Mouse (Mus musculus): ENCODE results near the gene Phactr3.

Gene Phactr3

DNA sequence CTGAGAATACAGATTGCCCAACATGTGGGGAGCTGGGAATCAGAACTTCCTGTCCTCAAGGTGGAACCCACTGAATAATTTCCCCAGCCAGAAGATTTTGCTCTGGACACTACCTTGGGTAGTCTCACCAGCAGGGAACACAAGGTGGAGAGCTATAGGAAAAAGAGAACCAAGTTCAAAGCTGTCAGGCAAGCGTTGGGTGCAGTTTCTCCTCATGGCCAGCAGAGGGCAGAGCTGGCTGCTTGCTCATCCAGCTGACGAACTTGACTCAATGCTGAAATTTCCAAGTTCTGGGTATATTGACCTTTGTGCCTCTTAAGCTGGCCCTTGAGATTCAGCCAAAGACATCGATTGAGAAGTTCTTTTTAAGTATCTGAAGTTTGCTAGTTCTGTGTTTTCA is 18.7 kb downstream of the Phactr3 start:
- peak; percentile 85 for DNase-seq (ENCODE audit: low spot score)

DNA sequence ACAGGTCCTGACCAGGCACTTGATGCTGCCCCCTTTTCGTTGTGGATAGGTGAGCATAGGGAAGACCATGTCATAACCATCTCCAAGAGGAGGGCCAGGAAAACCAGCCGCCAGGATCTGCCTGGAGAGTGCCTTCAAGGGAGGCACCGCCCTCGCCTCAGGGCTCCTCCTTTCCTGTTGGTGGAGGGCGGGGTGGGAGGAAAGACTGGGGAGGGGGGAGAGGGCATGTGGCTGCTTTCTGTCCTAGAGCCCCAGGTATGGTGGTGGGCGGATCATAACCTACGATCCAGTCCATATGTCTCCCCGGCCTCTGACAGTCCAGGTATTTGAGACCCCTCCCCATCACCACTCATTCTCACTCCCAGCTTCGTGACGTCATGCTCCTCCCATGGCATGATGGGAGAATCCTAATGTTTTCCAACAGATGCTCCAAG is 22.7 kb downstream of the Phactr3 start:
- peak; percentile 66 for DNase-seq (ENCODE audit: low spot score)

DNA sequence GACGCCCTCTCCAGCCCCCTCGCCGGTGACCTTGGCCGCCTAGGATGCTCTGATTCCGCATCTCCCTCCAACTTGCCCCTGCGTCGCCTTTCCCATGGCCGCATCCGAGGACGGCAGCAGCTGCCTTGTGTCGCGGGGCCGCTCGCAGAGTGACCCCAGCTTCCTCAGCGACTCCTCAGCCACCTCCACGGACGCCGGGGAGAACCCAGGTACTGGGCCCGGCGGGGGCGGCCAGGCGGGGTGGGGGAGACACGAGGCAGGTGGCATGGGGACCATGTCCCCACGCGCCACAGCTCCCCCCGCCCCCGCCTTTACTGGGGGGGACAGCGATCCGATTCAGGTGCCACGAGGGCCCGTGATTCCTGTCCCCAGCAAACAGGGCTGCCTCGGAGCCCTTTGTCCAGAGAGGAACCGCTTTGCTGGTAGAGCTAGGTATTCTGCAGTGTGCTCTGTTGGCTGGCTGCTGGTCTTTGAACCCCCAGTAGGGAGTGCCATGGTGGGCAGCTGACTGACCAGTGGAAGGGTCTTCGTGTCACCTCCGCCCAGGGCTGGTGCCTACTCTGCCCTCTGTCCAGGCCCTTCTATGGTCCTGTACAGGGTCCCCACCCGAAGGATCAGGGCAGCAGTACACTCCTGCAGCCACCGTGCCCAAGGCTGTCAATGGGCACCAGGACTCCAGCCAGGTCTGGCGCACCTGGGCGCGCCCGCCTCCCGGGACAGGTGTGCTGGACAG is 23.7 kb downstream of the Phactr3 start:
- no peak for DNase-seq (ENCODE audit: low spot score)

DNA sequence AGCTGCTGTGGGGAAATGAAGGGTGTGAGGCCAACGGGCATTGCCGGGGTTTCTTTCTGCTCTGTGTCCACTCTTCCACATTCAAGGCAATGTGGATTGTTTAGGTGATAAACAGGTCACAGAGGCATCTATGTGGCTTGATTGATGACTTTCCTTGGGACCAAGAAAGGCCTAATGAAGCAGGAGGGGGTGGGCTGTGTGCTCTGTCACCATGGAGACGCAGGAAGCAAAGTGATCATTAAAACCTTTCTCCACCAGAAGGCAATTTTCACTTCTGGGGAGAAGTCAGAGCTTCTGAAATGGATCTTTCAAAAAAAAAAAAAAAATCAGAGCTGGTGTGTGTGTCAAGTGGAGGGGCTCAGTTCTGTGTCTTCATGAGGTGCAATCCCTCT is 24.2 kb downstream of the Phactr3 start:
- DNase-seq (ENCODE audit: low spot score): peak; percentile 50

DNA sequence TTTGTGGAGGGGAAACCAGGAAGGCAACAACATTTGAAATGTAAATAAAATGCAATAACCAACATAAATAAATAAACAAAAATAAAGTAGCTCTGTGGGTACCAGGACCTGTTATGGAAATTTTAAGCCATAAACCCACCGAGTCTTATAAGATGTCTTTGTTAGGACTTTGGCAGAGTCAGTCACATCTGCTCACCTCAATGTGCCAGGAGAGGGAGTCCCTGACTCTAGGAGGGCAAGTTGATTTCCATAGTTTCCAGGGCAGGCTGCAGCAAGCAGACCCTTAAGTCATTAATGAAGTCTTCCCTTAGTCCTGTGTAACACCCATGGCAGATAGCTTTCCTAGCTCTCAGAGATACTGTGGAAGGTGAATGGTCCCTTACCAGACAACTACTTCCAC is 25.1 kb downstream of the Phactr3 start:
- DNase-seq (ENCODE audit: low spot score): no peak

DNA sequence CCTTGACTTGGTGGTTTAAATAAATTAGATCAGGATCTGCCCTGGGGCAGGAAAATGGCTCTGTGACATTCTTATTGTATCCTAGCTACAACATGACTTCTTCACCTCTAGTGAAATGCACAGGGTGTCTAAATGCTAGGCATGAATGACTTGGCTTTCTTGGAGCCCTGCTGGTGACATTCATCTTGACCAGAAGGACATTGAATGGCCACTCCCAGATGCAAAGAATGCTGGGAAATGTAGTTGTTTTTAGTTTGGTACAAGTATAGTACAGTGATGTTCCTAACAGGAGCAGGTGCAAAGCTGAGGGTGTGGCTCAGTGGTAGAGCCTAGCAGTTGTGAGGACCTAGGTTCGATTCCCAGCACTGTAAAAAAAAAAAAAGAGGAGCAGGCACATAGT is 30.5 kb downstream of the Phactr3 start:
- DNase-seq (ENCODE audit: low spot score): no peak

DNA sequence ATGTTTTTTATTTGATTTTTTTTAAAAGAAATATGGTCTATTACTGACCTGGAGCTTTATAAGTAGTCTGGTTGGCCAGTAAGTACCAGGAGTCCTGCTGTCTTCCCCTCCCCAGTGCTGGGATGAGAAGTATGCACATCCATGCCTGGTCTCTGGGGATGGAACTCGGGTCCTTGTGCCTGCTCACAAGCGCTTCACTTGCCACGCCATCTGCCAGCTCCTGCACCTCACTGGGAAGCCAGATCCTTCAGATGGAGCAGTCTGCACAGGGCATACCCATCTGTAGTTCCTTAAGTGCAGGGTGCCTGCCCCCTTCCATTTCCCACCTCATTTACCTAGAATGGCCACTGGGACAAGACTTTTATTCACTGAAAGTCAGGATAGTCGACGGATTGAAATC is 31.9 kb downstream of the Phactr3 start:
- DNase-seq (ENCODE audit: low spot score): no peak

DNA sequence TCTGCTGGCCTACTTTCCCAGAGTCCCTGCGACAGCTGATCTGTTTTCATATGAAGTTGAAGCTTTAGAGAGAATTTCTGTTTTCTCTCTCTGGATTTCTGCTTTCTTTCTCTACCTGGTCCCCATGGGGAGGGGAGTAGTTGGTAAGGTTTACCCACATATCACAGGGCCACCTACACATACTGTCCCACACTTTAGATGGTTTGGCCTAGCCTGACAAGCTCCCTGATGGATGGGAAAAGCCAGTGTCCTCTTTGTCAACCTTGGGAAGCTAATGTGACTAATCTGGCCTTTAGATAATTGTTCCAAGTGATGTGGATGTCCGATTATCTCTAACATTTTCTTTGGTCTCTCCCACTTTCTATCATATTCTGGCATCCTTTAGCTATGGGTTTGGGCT is 34.8 kb downstream of the Phactr3 start:
- no peak for DNase-seq (ENCODE audit: low spot score)

DNA sequence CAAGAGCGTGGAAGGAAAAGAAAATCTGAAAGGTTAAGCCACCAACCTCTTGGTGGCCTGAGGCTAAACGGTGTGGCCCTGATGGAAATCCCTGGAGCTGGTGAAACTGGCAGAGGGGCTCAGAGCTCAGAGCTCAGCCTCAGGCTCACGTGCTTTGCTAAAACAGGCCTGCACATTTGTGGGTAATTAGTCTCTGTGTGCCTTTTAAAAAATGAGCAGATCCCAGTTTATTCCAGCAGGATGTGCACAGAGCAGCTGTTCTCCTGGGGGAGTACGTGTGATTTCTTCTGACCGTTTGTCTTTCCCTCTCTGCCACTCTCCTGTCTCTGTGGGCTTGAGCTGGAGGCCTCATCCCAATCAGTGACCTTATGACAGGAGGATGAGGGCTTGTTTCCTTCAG is 35.4 kb downstream of the Phactr3 start:
- DNase-seq (ENCODE audit: low spot score): no peak

DNA sequence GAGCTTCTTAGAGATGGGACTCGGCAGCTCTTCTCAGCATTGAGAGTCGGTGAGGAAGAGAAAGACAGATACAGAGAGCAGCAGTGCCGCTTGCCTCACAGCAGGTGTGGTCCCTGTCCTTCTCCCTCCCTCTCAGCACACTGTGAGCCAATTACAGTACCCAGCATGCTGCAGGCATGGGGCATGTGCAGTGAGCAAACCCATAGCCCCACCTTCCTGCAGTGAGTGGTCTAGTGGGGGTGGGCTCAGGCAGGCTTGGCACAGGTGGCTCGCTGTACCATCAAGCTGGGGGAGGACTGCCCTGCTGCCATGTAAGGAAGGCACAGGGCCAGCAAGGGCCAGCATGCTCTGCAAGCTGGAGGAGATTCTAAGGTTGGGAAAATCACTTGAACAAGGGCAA is 35.8 kb downstream of the Phactr3 start:
- no peak for DNase-seq (ENCODE audit: low spot score)

DNA sequence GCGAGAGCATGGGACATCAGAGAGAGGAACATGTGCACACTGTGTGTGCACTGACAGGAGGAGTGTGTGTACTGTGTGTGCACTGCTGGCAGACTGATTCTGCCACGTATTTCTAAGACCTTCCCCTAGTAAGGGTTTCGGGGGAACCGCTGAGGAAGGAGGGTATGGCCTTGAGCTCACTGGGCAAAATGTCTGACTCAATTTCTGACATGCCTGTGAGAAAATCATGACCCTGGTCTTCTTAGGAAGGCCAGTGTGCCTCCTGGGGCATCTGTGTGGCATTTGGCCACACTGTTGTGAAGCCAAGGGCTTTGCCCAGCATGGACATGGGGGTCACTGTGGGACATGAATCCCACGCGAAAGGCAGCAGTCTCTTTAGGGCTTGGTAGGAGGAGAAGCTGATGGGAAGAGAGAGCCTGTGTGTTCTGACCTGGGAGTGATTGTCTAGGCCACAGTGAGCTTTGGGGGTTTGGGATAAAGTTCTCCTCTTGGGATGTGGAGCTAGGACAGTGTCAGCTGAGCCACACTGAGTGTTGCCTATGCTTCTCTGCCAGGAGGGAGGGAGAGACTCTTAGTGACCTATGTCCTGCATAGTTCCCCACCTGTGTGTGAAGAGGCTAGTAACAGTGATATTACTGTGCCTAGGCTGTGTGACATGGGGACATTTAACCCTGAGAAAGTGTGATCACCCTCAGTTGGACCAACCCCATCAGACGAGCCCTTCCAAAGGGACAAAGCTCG is 36.6 kb downstream of the Phactr3 start:
- no peak for DNase-seq (ENCODE audit: low spot score)

DNA sequence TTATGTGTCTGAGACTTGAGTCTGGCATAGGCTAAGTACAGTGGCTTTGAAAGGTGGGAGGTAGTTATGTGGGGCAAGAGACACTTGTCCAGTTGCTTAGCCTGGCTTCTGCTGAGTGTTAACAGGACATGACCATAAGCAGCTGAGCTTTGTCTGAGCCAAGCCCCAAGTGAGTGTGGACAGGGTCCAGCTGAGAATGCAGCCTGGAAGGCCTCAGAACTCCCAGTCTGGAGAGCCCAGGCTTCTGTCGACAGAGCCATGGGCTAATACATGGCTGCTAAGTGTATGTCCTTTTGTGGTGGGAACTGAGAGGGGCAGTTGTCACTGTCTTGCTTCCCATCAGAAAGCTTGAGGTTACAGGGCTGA is 37.1 kb downstream of the Phactr3 start:
- no peak for DNase-seq (ENCODE audit: low spot score)

DNA sequence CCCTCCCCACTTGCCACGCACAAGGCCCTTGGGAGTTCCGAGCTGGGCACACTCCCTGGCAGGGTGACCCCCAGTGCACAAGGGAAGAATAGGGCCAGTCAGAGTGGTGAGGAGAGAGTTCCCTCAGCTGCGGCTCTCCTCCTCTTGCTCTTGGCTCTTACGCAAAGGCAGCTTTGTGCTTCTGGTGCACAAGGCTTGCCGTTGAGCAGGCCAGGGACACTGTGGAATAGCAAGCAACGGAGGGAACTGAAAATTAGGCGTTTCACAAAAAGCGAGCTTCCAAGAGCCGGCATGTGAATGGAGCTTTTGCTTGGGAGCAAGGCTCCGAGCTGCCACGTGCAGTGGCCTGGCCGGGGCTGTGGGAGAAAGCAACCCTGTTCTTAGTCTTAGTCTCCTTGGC is 40.2 kb downstream of the Phactr3 start:
- no peak for DNase-seq (ENCODE audit: low spot score)

DNA sequence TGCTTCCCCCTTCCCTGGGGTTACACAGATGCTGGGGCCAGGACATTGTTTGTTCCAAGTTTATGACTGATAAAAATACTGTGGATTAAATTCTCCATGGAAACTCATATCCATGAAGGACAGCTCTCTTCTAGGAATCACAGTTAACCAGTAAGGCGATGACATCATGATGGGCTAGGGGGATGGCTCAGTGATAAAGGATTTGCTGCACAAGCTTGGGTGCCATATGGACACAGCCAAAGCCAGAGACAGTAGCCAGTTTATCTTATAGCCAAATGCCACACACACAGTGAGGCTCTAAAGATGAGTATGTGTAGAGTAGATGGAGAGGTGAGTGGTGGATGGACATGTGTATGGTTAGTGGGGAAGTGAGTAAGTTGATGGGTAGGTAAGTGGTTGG is 45.2 kb downstream of the Phactr3 start:
- no peak for DNase-seq (ENCODE audit: low spot score)

DNA sequence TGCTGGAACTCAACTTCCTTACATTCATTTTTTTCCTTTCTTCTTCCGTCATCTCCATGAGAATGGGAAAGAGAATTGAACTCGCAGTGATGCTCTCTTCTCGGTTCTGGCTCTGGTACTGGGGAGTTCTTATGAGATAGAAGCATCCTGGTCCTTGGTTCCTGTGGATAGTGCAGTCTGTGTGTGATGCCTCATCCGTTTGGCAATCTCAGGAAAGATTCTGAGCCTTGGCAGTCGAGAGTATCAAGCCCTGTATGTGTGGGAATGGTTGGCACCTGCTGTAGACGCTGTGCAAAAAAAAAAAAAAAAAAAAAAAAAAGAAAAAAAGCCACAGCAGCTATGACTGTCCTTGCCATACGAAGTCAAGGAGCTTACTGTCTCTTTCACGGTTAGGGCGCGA is 47.2 kb downstream of the Phactr3 start:
- DNase-seq (ENCODE audit: low spot score): no peak

DNA sequence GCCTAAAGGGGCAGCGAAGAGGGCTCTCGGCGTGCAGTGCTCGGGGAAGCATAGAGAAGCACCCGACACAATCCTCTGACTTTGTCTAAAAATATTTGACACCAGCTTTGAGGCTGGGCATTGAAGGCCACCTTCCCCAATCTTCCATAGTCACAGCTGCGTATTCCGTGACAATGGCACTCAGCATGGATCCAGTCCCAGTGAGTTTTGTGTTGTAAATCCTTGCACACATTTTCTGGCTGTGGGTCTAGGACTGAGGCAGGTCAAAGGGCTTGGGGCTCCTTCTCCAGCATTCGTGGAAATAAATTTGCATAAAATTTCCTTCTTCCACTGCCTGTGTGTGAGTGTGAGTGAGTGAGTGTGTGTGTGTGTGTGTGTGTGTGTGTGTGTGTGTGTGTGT is 51.2 kb downstream of the Phactr3 start:
- no peak for DNase-seq (ENCODE audit: low spot score)

DNA sequence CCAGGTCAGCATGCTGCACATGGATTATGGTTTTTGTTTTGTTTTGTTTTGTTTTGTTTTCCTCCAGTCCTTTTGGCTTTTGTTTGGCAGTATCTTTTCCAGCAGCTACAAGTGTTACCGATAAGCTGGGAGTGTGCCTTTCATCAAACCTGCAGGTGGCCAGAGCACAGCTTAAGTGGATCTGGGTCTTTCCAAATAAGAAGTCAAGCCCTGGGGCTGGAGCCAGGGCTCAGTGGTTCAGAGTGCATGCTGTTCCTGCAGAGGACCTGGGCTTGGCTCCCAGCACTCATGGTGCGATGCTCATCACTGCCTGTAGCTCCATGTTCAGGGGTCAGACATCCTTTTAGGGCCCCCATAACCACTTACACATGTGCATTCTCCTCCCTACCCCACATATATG is 55.2 kb downstream of the Phactr3 start:
- DNase-seq (ENCODE audit: low spot score): no peak

DNA sequence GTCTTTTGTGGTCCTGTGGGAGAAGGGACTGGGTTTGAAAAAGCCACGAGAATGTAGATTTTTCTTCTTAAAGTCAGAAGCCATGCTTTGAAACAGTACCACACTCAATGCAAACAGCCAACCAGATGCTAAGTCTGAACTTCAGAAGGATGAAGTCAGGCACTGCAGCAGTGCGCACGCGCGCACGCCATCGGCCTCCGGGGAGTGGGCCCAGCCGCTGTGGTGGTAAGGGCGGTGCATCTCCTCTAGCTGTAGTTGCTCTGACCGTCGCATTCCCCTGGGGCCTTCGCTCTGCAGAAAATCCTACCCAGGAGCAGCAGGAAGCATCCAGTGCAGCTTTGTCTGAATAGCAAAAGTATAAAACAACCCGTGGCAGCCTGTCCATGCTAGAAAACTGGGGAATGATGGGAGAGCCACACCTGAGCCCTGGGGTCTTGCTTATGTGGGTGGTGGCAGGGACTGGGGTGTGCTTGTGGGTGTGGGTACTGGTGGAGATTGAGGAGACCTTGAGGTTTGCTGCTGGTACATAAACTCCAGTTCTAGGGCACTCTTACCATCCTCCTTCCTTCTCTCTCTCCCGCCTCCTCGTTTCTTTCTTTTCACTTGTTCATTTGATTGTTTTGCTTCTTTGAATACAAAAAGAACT is 56.6 kb downstream of the Phactr3 start:
- DNase-seq (ENCODE audit: low spot score): peak; percentile 58

DNA sequence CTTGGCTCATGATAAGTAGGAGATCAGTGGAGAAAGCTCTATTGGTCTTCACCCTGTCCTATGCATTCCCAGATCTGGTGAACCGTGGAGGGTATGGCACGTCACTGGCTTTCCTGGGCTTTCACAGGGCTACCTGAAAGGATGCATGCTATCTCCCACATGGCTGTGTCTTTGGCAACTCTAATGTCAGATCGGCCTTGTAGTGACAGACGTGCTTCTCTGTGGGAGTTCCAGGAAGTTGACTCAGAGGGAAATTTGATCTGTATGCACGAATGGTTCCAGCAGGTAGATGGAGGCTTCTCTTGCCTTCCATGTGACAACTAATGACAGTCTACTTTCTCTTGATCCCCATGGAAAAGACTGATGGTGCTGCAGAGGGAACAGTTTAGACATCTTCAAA is 65.5 kb downstream of the Phactr3 start:
- no peak for DNase-seq (ENCODE audit: low spot score)

DNA sequence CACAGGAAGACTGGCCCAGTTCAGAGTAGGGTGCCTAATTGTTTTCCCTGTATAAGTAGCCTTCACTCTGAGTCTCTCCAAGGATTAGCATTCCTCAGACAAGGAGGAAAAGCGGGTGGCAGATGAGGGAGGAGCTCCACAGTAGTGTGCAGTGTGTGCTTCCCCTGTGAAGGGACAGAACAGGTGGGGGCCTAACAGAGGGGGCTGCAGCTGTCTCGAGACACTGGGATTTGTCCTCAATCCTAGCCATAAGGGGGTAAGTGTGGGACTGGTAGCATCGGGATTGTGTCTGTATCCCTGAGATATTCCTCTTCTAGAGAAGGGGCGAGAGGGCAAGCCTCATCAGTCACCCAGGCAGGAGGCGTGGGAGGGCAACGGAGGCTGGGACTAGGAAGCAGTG is 66.1 kb downstream of the Phactr3 start:
- DNase-seq (ENCODE audit: low spot score): no peak

DNA sequence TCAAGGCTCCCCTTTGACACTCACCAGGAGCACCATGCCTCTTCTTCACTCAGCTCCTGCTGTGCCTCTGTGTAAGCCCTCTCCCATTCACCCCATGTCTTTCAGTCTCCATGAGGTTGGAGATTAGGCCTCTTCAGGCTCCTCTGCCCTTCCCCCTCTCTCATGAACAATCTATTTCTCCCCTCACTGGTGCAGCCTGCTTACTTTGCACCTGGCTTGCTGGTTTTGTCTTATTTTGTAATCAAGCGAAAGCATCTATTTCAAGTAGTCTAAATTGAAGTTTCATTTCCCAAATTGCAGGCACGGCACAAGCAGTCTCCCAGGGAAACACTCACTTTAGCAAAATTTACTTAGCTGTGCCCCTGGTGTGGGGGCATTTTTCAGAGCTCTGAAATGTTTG is 70.2 kb downstream of the Phactr3 start:
- no peak for DNase-seq (ENCODE audit: low spot score)

DNA sequence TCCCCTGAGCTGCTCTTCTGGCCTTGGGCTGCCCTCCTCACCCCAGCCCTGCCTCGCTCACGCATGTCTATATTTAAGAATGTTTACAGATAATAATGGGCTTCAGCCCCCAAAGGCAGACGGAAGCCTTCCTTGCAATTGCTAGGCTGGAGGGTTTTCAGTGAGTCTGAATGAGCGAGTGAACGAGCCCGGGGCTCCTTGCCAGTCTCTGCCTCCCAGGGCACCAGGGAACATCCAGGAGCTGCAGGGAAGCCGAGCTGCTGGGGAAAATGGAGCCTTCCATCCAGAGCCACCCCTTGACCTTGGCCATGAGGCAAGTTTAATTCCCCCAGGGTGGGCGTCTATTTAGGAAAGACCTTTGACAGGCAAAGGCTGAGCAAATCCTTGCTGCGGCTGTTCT is 74.1 kb downstream of the Phactr3 start:
- no peak for DNase-seq (ENCODE audit: low spot score)

DNA sequence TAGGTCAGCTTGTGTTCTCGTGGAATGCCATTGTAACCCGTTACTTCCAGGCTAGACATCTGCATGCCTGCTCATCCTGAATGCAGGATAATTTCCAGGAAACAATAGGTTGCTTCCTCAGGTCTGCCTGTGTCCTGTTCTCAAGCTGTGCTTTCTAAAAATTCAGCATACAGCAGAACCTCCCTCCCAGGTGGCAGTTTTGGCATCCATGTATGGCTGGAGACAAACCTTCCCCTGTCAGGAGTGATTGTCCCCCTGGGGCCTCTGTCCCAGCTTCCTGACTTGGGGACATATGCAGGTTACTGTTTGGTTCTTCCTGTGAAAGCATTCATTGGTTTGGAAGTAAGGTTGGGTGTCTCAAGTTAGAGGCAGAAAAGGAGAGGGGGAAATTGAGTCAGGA is 74.7 kb downstream of the Phactr3 start:
- DNase-seq (ENCODE audit: low spot score): no peak

Data from embryo, embryonic 10.5 days (tissue).